Mouse (Mus musculus): ENCODE measurements around the gene Hmgb1. TPM values are rescaled to one million over a fixed set of nuclear protein-coding genes. Genes with fewer than 3 reads are reported as not detected.

The Hmgb1 gene
- total RNA-seq, 2 experiments from 2014 or later = 233 to 278 TPM

GRCm38 (mm10) chr5:149002803-149003115, 181.5 kb downstream of the Hmgb1 start:
- no peak for DNase-seq (ENCODE audit: low spot score in 2 of 2)

GRCm38 (mm10) chr5:149002034-149002802, 182.1 kb downstream of the Hmgb1 start:
- DNase-seq (ENCODE audit: low spot score in 2 of 2) = no peak

GRCm38 (mm10) chr5:148999802-149000201, 184.5 kb downstream of the Hmgb1 start:
- no peak for DNase-seq (ENCODE audit: low spot score in 2 of 2)

- DNase-seq (ENCODE audit: low spot score in 2 of 2) = no peak
These were observed 185.8 kb downstream of the Hmgb1 start for GRCm38 (mm10) chr5:148998512-148998911.

GRCm38 (mm10) chr5:148996709-148997037, 187.6 kb downstream of the Hmgb1 start:
- no peak for DNase-seq (ENCODE audit: low spot score in 2 of 2)

Other genes with a start within 250 kb of the Hmgb1 start
- 1 to 10 TPM; 1.5 to 3.6 TPM for gene Gm42791, start 189.3 kb downstream of the Hmgb1 start, total RNA-seq (2021)
- gene Uspl1, start 139 bp downstream of the Hmgb1 start, total RNA-seq (2021) = 10 to 100 TPM; 27.4 to 32.3 TPM
- 10 to 100 TPM in 1 of 2 experiments, 1 to 10 TPM in 1; 7.9 to 17.8 TPM for gene Alox5ap, start 80.3 kb upstream of the Hmgb1 start, total RNA-seq (2021)
- gene Medag, start 227.3 kb upstream of the Hmgb1 start, total RNA-seq (2021) = 10 to 100 TPM; 32.1 to 36.4 TPM

Data from gastrocnemius, postnatal 4 days (tissue).